Mouse (Mus musculus) adrenal gland, adult (tissue): Measurements from ENCODE around the gene Rims1.
A peak's percentile ranks its signal among the peaks of the same experiment; 100 is the strongest.

Experiments used
- DNase-seq, 2 experiments: peaks; one replicate each; pipeline ENCODE4 v3.0.0; 2022 to 2023; ENCODE audit warnings: low spot score in 1 of 2; ENCODE audit not compliant: inconsistent age in 2 of 2

Rims1 gene

GRCm38 (mm10) chr1:22805726-22806625 lies at the start of gene Rims1:
Gene Rims1, minus strand, starts transcription at chr1:22805994.
- peak; percentile 15 to 58 for DNase-seq

- no peak for DNase-seq
Measured at GRCm38 (mm10) chr1:22806626-22807096, 867 bp upstream of the Rims1 start.

GRCm38 (mm10) chr1:22805025-22805725 lies 619 bp downstream of the Rims1 start:
- DNase-seq = peak in 1 of 2 experiments; percentile 8

GRCm38 (mm10) chr1:22804148-22804885 lies 1.5 kb downstream of the Rims1 start:
- DNase-seq = no peak

- DNase-seq = no peak
Measured at GRCm38 (mm10) chr1:22803471-22803870, 2.3 kb downstream of the Rims1 start.

- DNase-seq = no peak
Measured at GRCm38 (mm10) chr1:22800276-22800675, 5.5 kb downstream of the Rims1 start.

GRCm38 (mm10) chr1:22797091-22797490 lies 8.7 kb downstream of the Rims1 start:
- no peak for DNase-seq

- no peak for DNase-seq
Measured at GRCm38 (mm10) chr1:22789391-22789909, 16.3 kb downstream of the Rims1 start.

- DNase-seq = no peak
Measured at GRCm38 (mm10) chr1:22787616-22788015, 18.2 kb downstream of the Rims1 start.

GRCm38 (mm10) chr1:22770530-22771254 lies 35.1 kb downstream of the Rims1 start:
- no peak for DNase-seq

GRCm38 (mm10) chr1:22763376-22763775 lies 42.4 kb downstream of the Rims1 start:
- DNase-seq = no peak

- no peak for DNase-seq
Measured at GRCm38 (mm10) chr1:22762780-22763179, 43.0 kb downstream of the Rims1 start.

GRCm38 (mm10) chr1:22750536-22750935 lies 55.3 kb downstream of the Rims1 start:
- no peak for DNase-seq

- no peak for DNase-seq
Measured at GRCm38 (mm10) chr1:22744655-22745054, 61.1 kb downstream of the Rims1 start.

GRCm38 (mm10) chr1:22737491-22737890 lies 68.3 kb downstream of the Rims1 start:
- DNase-seq = no peak

GRCm38 (mm10) chr1:22734429-22734828 lies 71.4 kb downstream of the Rims1 start:
- DNase-seq = no peak

- DNase-seq = no peak
Measured at GRCm38 (mm10) chr1:22733281-22733680, 72.5 kb downstream of the Rims1 start.

GRCm38 (mm10) chr1:22728207-22728606 lies 77.6 kb downstream of the Rims1 start:
- DNase-seq = no peak

- DNase-seq = no peak
Measured at GRCm38 (mm10) chr1:22721706-22722105, 84.1 kb downstream of the Rims1 start.

- no peak for DNase-seq
Measured at GRCm38 (mm10) chr1:22720714-22721113, 85.1 kb downstream of the Rims1 start.
